In genomic region chr9:67886981-67887720, GRCm38 (mm10) we compare ENCODE assay signal across 10 mouse cellular contexts. TPM values are rescaled to one million over a fixed set of nuclear protein-coding genes. Genes with fewer than 3 reads are reported as not detected.
A peak's percentile ranks its signal among the peaks of the same experiment; 100 is the strongest.
DNase-seq lines count a peak whose midpoint lies in the region; ATAC-seq and TF ChIP-seq lines count a peak whose summit lies in the region.
"Had no signal": no experiment of that assay in that cellular context is flagged by ENCODE, and none has a peak within 500 bp of the region (broad histone marks: within the 10 kb centered on the region; RNA-seq: fewer than 3 reads in every experiment).

No protein-coding gene starts in this region.

- H3K4me3 ChIP-seq in lung, embryonic 14.5 days (ENCODE audit: low read depth, low read length), result no peak overlapping the region
- no peak overlapping the region for H3K4me3 ChIP-seq in forebrain, postnatal 0 days (ENCODE audit: low read depth, low read length)

- TF ChIP-seq CTCF in lung, embryonic 14.5 days (IDR thresholded peaks at IDR 0.05; ENCODE audit: low read depth), result no peak
- TF ChIP-seq CTCF in forebrain, postnatal 0 days (IDR thresholded peaks at IDR 0.05; ENCODE audit: low read depth), result no peak

- peaks cover 17% of the 10 kb centered on the region; the same call in 1 of the 2 replicates for H3K36me3 ChIP-seq in lung, embryonic 14.5 days (ENCODE audit: insufficient read depth)
- H3K36me3 ChIP-seq in forebrain, postnatal 0 days (ENCODE audit: insufficient read depth), result peaks cover 14% of the 10 kb centered on the region; the same call in 1 of the 2 replicates

- H3K4me1 ChIP-seq in lung, embryonic 14.5 days (ENCODE audit: insufficient read depth), result no peaks in the 10 kb centered on the region
- no peaks in the 10 kb centered on the region for H3K4me1 ChIP-seq in forebrain, postnatal 0 days (ENCODE audit: insufficient read depth)

- WGBS in lung, embryonic 14.5 days, result 79% methylated on average over 4 of the region's 4 CpGs
- WGBS in forebrain, postnatal 0 days, result 77% methylated on average over 4 of the region's 4 CpGs

- H3K9me3 ChIP-seq in lung, embryonic 14.5 days (ENCODE audit: low read depth, low read length), result no peaks in the 10 kb centered on the region
- no peaks in the 10 kb centered on the region for H3K9me3 ChIP-seq in forebrain, postnatal 0 days (ENCODE audit: low read length)

- H3K27me3 ChIP-seq in lung, embryonic 14.5 days (ENCODE audit: insufficient read depth, low read length), result no peaks in the 10 kb centered on the region
- H3K27me3 ChIP-seq in forebrain, postnatal 0 days (ENCODE audit: insufficient read depth, low read length), result no peaks in the 10 kb centered on the region

- no peak overlapping the region for H3K9ac ChIP-seq in lung, embryonic 14.5 days
- no peak overlapping the region for H3K9ac ChIP-seq in forebrain, postnatal 0 days

- H3K27ac ChIP-seq in lung, embryonic 14.5 days (ENCODE audit: low read depth), result no peak overlapping the region
- H3K27ac ChIP-seq in forebrain, postnatal 0 days (ENCODE audit: low read depth, low read length), result no peak overlapping the region

- H3K4me2 ChIP-seq in lung, embryonic 14.5 days, result no peak overlapping the region
- H3K4me2 ChIP-seq in forebrain, postnatal 0 days (ENCODE audit: low read depth), result no peak overlapping the region

- no peak for ATAC-seq in lung, embryonic 14.5 days (ENCODE audit: insufficient read depth)
- no peak for ATAC-seq in forebrain, postnatal 0 days

- peak; percentile 9 for DNase-seq in kidney, adult 11 months
- DNase-seq in kidney, adult 9 months, result no peak
- DNase-seq in ES-CJ7 (ENCODE audit: low read depth, low spot score), result peak; percentile 69
- peak; percentile 26 to 50 for DNase-seq in gastrocnemius, adult 8-10 months (ENCODE audit: low spot score in 2 of 2)
- DNase-seq in lung, embryonic 14.5 days, result peak; percentile 15
- DNase-seq in ovary, postnatal 14 days (ENCODE audit: low spot score), result no peak
- DNase-seq in forebrain, postnatal 0 days, result no peak
- DNase-seq in left cerebral cortex, adult 11 months (ENCODE audit: low spot score), result no peak
- DNase-seq: cerebellum, postnatal 36 days had no signal

RNA-seq across cellular contexts. Expression of gene Vps13c, which starts 47.0 kb away (rescaled TPM):
- total RNA-seq in gastrocnemius, adult 8-10 months (2022), result 10 to 100 TPM; 25.9 to 34.4 (median 30.2) TPM
- polyA plus RNA-seq in lung, embryonic 14.5 days (2014; fragmentation: Nextera tagmentation; extraction: Ambion mirVana), result 6.6 TPM in 2 replicates
- total RNA-seq in forebrain, postnatal 0 days (2014; rRNA removed), result 20.9 and 22.9 TPM in 2 replicates
- polyA plus RNA-seq in forebrain, postnatal 0 days (2015; fragmentation: Nextera tagmentation; extraction: Ambion mirVana), result 2.8 and 4.6 TPM in 2 replicates

RNA-seq across cellular contexts. Expression of gene C2cd4a, which starts 55.0 kb away (rescaled TPM):
- total RNA-seq in gastrocnemius, adult 8-10 months (2022), result not detected
- 1.3 and 1.9 TPM in 2 replicates for polyA plus RNA-seq in lung, embryonic 14.5 days (2014; fragmentation: Nextera tagmentation; extraction: Ambion mirVana)
- total RNA-seq in forebrain, postnatal 0 days (2014; rRNA removed), result 0.14 and 0.15 TPM in 2 replicates
- polyA plus RNA-seq in forebrain, postnatal 0 days (2015; fragmentation: Nextera tagmentation; extraction: Ambion mirVana), result 0.33 and 0.46 TPM in 2 replicates
- polyA plus RNA-seq: heart, postnatal 0 days had no signal

Comparison
In these comparisons a context has a peak if more than half of its experiments do, and no peak if none do; other contexts are left out.
1. DNase-seq: peak in kidney, adult 11 months (single experiment), ES-CJ7 (single experiment), gastrocnemius, adult 8-10 months (2 of 2) and lung, embryonic 14.5 days (single experiment); none in kidney, adult 9 months (single experiment), ovary, postnatal 14 days (single experiment), forebrain, postnatal 0 days (single experiment) and left cerebral cortex, adult 11 months (single experiment).